Mouse (Mus musculus) heart, embryonic 14.5 days (tissue): ENCODE results near the gene Eps8l2. TPM values are rescaled to one million over a fixed set of nuclear protein-coding genes. Genes with fewer than 3 reads are reported as not detected.

Source experiments
- ATAC-seq: fragments of 200-750 bp; cut with Nextera tagmentation; 2 replicates; pipeline ENCODE4 v1.8.0; 2017; ENCODE audit warnings: low read depth, moderate TSS enrichment; ENCODE audit not compliant: insufficient number of reproducible peaks, insufficient read depth, low FRiP score
- H3K27ac ChIP-seq, 2 experiments: fragments of 200-500 bp in 1 of 2; fragments of 300-500 bp in 1 of 2; sonication (generic) in 1 of 2; replicated peaks in 1 of 2; 2 replicates each; pipeline ENCODE4 v1.5.1; 2012 to 2014; ENCODE audit warnings: low read depth in 2 of 2, low read length in 2 of 2, control low read depth in 1 of 2, mild to moderate bottlenecking in 1 of 2, mixed read lengths in 1 of 2; ENCODE audit not compliant: control insufficient read depth in 1 of 2, insufficient read depth in 1 of 2
- H3K27me3 ChIP-seq: fragments of 300-500 bp; sonication (generic); 2 replicates; pipeline ENCODE4 v1.6.1; 2014; ENCODE audit warnings: mild to moderate bottlenecking, low read length, control low read depth; ENCODE audit not compliant: control insufficient read depth, insufficient read depth
- H3K36me3 ChIP-seq: fragments of 300-500 bp; sonication (generic); 2 replicates; pipeline ENCODE4 v1.6.1; 2014; ENCODE audit warnings: mild to moderate bottlenecking, control low read depth, low read length, mixed read lengths; ENCODE audit not compliant: control insufficient read depth, insufficient read depth
- H3K4me1 ChIP-seq, 2 experiments: fragments of 200-500 bp in 1 of 2; fragments of 300-500 bp in 1 of 2; sonication (generic) in 1 of 2; 2 replicates each; pipeline ENCODE4 v1.6.1; 2012 to 2014; ENCODE audit warnings: low read length in 2 of 2, control low read depth in 1 of 2, mixed read lengths in 1 of 2; ENCODE audit not compliant: control insufficient read depth in 2 of 2, insufficient read depth in 2 of 2
- H3K4me2 ChIP-seq: fragments of 300-500 bp; sonication (generic); 2 replicates; pipeline ENCODE4 v1.6.1; 2014; ENCODE audit warnings: mild to moderate bottlenecking, low read length
- H3K4me3 ChIP-seq, 2 experiments: fragments of 200-500 bp in 1 of 2; fragments of 300-500 bp in 1 of 2; sonication (generic) in 1 of 2; 2 replicates each; pipeline ENCODE4 v1.5.1; 2012 to 2014; ENCODE audit warnings: low read length in 2 of 2, mild to moderate bottlenecking in 2 of 2, control low read depth in 1 of 2, low read depth in 1 of 2, moderate library complexity in 1 of 2; ENCODE audit not compliant: control insufficient read depth in 1 of 2, insufficient read depth in 1 of 2
- H3K9ac ChIP-seq: fragments of 300-500 bp; sonication (generic); 2 replicates; pipeline ENCODE4 v1.6.1; 2014; ENCODE audit warnings: mild to moderate bottlenecking, low read length
- H3K9me3 ChIP-seq: fragments of 300-500 bp; sonication (generic); 2 replicates; pipeline ENCODE4 v1.6.1; 2016; ENCODE audit warnings: low read length, control low read depth; ENCODE audit not compliant: control insufficient read depth
- WGBS: fragments of 180-500 bp; shearing (Covaris S2); extraction: QIAGEN DNeasy Blood & Tissue Kit; methylation state at CpG from one replicate; pipeline ENCODE4 v1.1.7; 2014; 5-methylcytosine and 5-hydroxymethylcytosine counted together
- polyA plus RNA-seq: library from polyadenylated mRNA; unstranded; fragments of >200 nt; fragmentation: Nextera tagmentation; extraction: Ambion mirVana; gene quantifications from 2 replicates; pipeline ENCODE4 v1.2.1, GENCODE M21; 2014

Eps8l2 gene
- polyA plus RNA-seq, 1 experiment from 2014 or later = 0.76 TPM

- no peak overlapping the region for H3K9ac ChIP-seq
- no peaks in the 10 kb centered on the region for H3K36me3 ChIP-seq
- no peak overlapping the region for H3K4me3 ChIP-seq
- 62% methylated on average over 14 of the region's 14 CpGs for whole genome bisulfite sequencing
- no peaks in the 10 kb centered on the region for H3K4me1 ChIP-seq
- H3K9me3 ChIP-seq = no peaks in the 10 kb centered on the region
- ATAC-seq = no peak
- no peak overlapping the region for H3K4me2 ChIP-seq
- peaks cover 26% of the 10 kb centered on the region for H3K27me3 ChIP-seq
- no peak overlapping the region for H3K27ac ChIP-seq
Measured at GRCm38 (mm10) chr7:141356971-141357370, 18.3 kb downstream of the Eps8l2 start.

GRCm38 (mm10) chr7:141361510-141361909, 22.8 kb downstream of the Eps8l2 start:
- no peak for ATAC-seq
- H3K4me3 ChIP-seq = no peak overlapping the region
- H3K9me3 ChIP-seq = no peaks in the 10 kb centered on the region
- no peak overlapping the region for H3K9ac ChIP-seq
- 18% methylated on average over 24 of the region's 24 CpGs for WGBS
- peaks cover 40% of the 10 kb centered on the region for H3K27me3 ChIP-seq
- H3K36me3 ChIP-seq = no peaks in the 10 kb centered on the region
- no peak overlapping the region for H3K27ac ChIP-seq
- H3K4me2 ChIP-seq = no peak overlapping the region
- H3K4me1 ChIP-seq = no peaks in the 10 kb centered on the region

GRCm38 (mm10) chr7:141363106-141363751, 24.5 kb downstream of the Eps8l2 start:
- Histone ChIP-seq H3K9ac (no peak overlapping the region), H3K36me3 (no peaks in the 10 kb centered on the region), H3K9me3 (no peaks in the 10 kb centered on the region), H3K4me2 (no peak overlapping the region), H3K27ac (no peak overlapping the region), H3K4me3 (no peak overlapping the region), H3K4me1 (no peaks in the 10 kb centered on the region), H3K27me3 (peaks cover 35% of the 10 kb centered on the region)
- no peak for ATAC-seq
- 51% methylated on average over 4 of the region's 4 CpGs for WGBS

GRCm38 (mm10) chr7:141363752-141364125, 25.1 kb downstream of the Eps8l2 start:
- WGBS = 56% methylated on average over 2 of the region's 2 CpGs
- Histone ChIP-seq H3K27me3 (peaks cover 35% of the 10 kb centered on the region), H3K27ac (no peak overlapping the region), H3K36me3 (no peaks in the 10 kb centered on the region), H3K4me2 (no peak overlapping the region), H3K4me3 (no peak overlapping the region), H3K4me1 (no peaks in the 10 kb centered on the region), H3K9me3 (no peaks in the 10 kb centered on the region), H3K9ac (no peak overlapping the region)
- ATAC-seq = no peak

DNA sequence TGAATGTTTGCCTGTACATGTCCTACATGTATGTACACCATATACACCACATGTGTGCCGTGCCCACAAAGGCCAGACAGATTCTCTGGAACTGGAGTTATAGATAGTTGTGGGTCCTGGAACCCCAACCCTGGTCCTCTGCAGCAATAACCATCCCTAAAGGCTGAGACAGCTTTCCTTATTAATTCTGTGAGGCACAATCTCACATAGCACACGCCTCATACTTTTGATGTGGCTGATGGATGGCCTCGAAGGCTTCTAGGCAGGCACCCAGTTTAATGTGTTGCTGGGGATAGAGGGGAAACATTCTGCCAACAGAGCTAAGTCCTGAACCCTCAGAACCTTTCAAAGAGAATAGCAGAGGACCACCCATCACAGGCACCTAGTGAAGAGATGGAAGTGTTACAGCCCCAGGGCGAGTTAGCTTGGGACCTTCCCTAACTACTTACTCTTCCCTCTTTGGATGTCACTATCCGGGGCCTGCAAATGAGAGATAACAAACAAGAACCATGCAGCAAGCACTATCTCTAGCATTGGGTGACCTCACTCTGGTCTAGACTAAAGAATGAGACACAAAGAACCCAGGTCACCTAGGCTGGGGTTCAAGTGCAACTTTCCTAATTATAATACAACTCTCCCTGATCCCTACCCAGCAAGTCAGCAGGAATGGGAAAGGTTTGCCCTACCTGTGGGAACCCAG, 25.8 kb downstream of the Eps8l2 start:
- WGBS = 61% methylated on average over 5 of the region's 5 CpGs
- no peaks in the 10 kb centered on the region for H3K36me3 ChIP-seq
- no peak overlapping the region for H3K27ac ChIP-seq
- no peak overlapping the region for H3K4me3 ChIP-seq
- no peak overlapping the region for H3K4me2 ChIP-seq
- H3K4me1 ChIP-seq = no peaks in the 10 kb centered on the region
- no peak for ATAC-seq
- no peaks in the 10 kb centered on the region for H3K9me3 ChIP-seq
- peaks cover 33% of the 10 kb centered on the region for H3K27me3 ChIP-seq
- H3K9ac ChIP-seq = no peak overlapping the region

DNA sequence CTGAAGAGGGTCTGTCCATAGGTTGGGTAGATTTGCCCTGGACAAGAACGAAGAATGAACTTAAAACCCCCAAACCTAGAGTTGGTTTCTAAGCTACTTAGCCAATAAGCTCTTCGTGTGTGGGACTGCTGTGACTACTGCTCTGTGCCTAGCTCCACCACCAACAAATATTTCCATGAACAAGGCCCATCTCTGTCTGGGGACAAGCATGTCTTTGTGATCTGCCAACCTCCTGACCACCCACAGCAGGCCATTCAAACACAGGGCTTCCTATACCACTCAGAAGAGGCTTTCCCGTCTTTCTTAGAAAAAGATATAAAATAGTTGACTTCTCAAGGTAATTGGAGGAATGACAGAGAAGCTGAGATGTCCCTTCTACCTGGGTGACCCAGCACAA, 26.4 kb downstream of the Eps8l2 start:
- peaks cover 32% of the 10 kb centered on the region for H3K27me3 ChIP-seq
- no peak overlapping the region for H3K4me2 ChIP-seq
- WGBS = 53% methylated on average over 3 of the region's 3 CpGs
- H3K27ac ChIP-seq = no peak overlapping the region
- no peaks in the 10 kb centered on the region for H3K9me3 ChIP-seq
- ATAC-seq = no peak
- no peaks in the 10 kb centered on the region for H3K36me3 ChIP-seq
- H3K4me3 ChIP-seq = no peak overlapping the region
- no peak overlapping the region for H3K9ac ChIP-seq
- H3K4me1 ChIP-seq = no peaks in the 10 kb centered on the region

DNA sequence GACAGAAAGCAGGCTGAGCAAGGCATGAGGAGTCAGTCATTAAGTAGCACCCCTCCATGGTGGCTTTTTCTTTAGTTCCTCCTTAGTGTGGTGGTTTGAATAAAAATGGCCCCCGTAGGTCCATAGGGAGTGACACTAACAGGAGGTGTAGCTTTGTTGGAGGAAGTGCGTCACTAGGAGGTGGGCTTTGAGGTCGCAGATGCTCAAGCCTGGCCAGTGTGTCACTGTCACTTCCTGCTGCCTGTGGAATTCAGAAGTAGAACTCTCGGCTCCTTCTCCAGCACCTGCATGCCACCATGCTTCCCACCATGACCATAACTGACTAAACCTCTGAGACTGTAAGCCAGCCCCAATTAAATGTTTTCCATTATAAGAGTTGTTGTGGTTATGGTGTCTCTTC, 28.7 kb downstream of the Eps8l2 start:
- Histone ChIP-seq H3K27me3 (peaks cover 13% of the 10 kb centered on the region), H3K4me2 (no peak overlapping the region), H3K4me3 (no peak overlapping the region), H3K4me1 (no peaks in the 10 kb centered on the region), H3K9ac (no peak overlapping the region), H3K27ac (no peak overlapping the region), H3K36me3 (no peaks in the 10 kb centered on the region), H3K9me3 (no peaks in the 10 kb centered on the region)
- WGBS = 79% methylated on average over 4 of the region's 4 CpGs
- no peak for ATAC-seq

- Histone ChIP-seq H3K9ac (no peak overlapping the region), H3K4me1 (no peaks in the 10 kb centered on the region), H3K27ac (no peak overlapping the region), H3K27me3 (0 out of 2 replicates have a peak, but pooled peaks cover 5% of the 10 kb centered on the region), H3K9me3 (no peaks in the 10 kb centered on the region), H3K4me3 (no peak overlapping the region), H3K36me3 (no peaks in the 10 kb centered on the region), H3K4me2 (no peak overlapping the region)
- WGBS = 69% methylated on average over 5 of the region's 5 CpGs
- no peak for ATAC-seq
Measured at GRCm38 (mm10) chr7:141369918-141370317, 31.2 kb downstream of the Eps8l2 start.
